Mouse (Mus musculus): ENCODE measurements around the gene Dbi. TPM values are rescaled to one million over a fixed set of nuclear protein-coding genes. Genes with fewer than 3 reads are reported as not detected.

Dbi gene
- total and polyA plus RNA-seq, 2 experiments from 2014 or later = 540 to 1,809 TPM

DNA sequence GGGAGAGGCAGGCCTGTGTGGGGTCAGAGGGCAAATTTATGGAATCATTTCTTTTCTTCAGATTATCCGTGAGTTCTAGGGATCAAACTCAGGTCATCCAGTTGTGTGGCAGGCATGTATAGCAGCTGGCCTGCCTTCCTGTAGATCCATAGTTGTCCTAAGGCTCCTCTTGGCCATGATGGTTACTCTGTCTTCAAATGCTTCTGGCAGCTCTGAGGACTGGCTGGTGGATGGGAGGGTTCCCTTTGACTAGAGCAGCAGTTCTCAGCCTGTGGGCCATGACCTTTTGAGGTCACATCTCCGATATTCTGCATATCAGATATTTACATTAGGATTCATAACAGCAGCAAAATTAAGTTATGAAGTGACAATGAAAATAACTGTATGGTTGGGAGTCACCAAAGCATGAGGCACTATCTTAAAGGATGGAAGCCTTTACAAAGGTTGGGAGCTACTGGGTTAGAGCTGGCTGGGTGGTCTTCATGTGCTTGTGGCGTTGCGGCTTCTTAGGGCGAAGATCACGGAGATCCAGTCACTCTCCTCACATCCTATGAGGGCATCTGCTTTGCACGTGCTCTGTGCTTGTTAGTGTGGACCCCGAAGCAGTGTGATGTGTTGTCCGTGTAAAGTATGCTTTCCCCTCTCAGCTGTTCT is 37.7 kb upstream of the Dbi start:
- Histone ChIP-seq H3K9ac (replicated peaks; ENCODE audit: low read length, poor library complexity, severe bottlenecking) (no peak overlapping the region), H3K9me3 (ENCODE audit: low read length) (no peaks in the 10 kb centered on the region), H3K4me1 (ENCODE audit: insufficient read depth, low read length) (no peaks in the 10 kb centered on the region), H3K36me3 (ENCODE audit: insufficient read depth, low read length) (no peaks in the 10 kb centered on the region), H3K4me3 (ENCODE audit: low read depth, low read length) (no peak overlapping the region), H3K4me2 (ENCODE audit: low read depth, low read length, poor library complexity, severe bottlenecking) (no peak overlapping the region), H3K27me3 (ENCODE audit: insufficient read depth, low read length) (no peaks in the 10 kb centered on the region), H3K27ac (ENCODE audit: low read depth, low read length) (no peak overlapping the region)
- TF ChIP-seq CTCF (IDR thresholded peaks at IDR 0.05) = no peak
- no peak for ATAC-seq (ENCODE audit: low FRiP score)
- WGBS = 89% methylated on average over 9 of the region's 9 CpGs
- no peak for DNase-seq (ENCODE audit: low spot score)

DNA sequence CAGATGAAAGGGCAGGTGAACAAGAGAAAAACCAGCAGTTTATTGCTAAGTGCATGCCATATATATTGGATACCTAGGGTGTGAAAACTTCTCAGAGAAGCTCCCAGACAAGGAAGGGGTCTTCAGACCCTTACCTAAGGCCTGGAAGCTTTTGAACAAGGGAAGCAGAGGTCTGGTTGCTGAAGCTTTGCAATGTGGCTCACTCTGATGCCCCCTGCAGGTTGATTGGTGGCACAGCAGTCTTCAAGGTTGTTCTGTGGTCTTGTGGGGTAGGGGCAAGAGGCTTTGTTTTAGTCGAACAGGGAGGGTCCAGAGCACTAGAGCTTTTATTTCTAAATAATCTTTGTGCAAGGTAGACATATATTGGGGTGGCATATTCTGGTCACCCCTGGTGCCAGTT is 34.4 kb upstream of the Dbi start:
- ATAC-seq (ENCODE audit: low FRiP score) = no peak
- Histone ChIP-seq H3K9me3 (ENCODE audit: low read length) (no peaks in the 10 kb centered on the region), H3K4me1 (ENCODE audit: insufficient read depth, low read length) (no peaks in the 10 kb centered on the region), H3K27ac (ENCODE audit: low read depth, low read length) (no peak overlapping the region), H3K9ac (replicated peaks; ENCODE audit: low read length, poor library complexity, severe bottlenecking) (no peak overlapping the region), H3K36me3 (ENCODE audit: insufficient read depth, low read length) (no peaks in the 10 kb centered on the region), H3K4me2 (ENCODE audit: low read depth, low read length, poor library complexity, severe bottlenecking) (no peak overlapping the region), H3K4me3 (ENCODE audit: low read depth, low read length) (no peak overlapping the region), H3K27me3 (ENCODE audit: insufficient read depth, low read length) (no peaks in the 10 kb centered on the region)
- peak; percentile 74 for TF ChIP-seq CTCF (IDR thresholded peaks at IDR 0.05)
- WGBS = 14% methylated on average over 1 of the region's 1 CpGs
- DNase-seq (ENCODE audit: low spot score) = peak; percentile 56

DNA sequence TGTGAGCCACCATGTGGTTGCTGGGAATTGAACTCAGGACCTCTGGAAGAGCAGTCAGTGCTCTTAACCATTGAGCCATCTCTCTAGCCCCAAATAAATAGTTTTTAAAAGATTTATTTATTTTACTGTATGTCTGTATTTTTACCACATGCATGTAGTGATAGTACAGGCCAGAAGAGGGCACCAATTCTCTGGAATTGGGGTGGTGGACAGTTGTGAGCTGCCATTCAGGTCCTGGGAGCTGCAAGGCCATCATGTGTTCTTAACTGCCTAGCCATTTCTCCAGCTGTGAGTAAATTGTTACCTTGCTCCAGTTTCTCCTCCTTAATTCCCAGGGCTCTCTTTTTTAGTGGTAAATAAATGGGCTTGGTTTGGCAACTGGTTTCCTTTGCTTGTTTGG is 33.4 kb upstream of the Dbi start:
- Histone ChIP-seq H3K27me3 (ENCODE audit: insufficient read depth, low read length) (no peaks in the 10 kb centered on the region), H3K9ac (replicated peaks; ENCODE audit: low read length, poor library complexity, severe bottlenecking) (no peak overlapping the region), H3K27ac (ENCODE audit: low read depth, low read length) (no peak overlapping the region), H3K9me3 (ENCODE audit: low read length) (no peaks in the 10 kb centered on the region), H3K36me3 (ENCODE audit: insufficient read depth, low read length) (no peaks in the 10 kb centered on the region), H3K4me3 (ENCODE audit: low read depth, low read length) (no peak overlapping the region), H3K4me2 (ENCODE audit: low read depth, low read length, poor library complexity, severe bottlenecking) (no peak overlapping the region), H3K4me1 (ENCODE audit: insufficient read depth, low read length) (no peaks in the 10 kb centered on the region)
- peak; percentile 36 for DNase-seq (ENCODE audit: low spot score)
- TF ChIP-seq CTCF (IDR thresholded peaks at IDR 0.05) = peak; percentile 72
- ATAC-seq (ENCODE audit: low FRiP score) = no peak

DNA sequence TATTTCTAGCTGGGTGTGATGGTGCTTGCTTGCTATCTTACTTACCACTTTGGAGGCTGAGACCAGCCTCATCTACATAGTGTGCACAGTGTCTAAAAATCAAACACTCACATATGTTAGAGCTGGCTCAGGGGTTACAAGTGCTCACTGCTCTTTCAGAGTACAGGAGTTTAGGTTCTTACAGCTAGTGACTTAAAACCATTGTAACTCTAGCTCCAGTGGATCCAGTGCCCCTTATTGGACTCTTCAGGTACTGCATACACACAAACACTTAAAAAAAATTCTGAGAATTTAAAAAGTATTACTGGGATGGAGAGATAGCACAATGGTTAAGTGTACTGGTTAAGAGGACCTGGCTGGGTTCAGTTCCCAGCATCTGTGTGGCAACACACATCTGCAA is 26.1 kb upstream of the Dbi start:
- Histone ChIP-seq H3K9me3 (ENCODE audit: low read length) (no peaks in the 10 kb centered on the region), H3K4me3 (ENCODE audit: low read depth, low read length) (no peak overlapping the region), H3K9ac (replicated peaks; ENCODE audit: low read length, poor library complexity, severe bottlenecking) (no peak overlapping the region), H3K4me1 (ENCODE audit: insufficient read depth, low read length) (no peaks in the 10 kb centered on the region), H3K36me3 (ENCODE audit: insufficient read depth, low read length) (no peaks in the 10 kb centered on the region), H3K4me2 (ENCODE audit: low read depth, low read length, poor library complexity, severe bottlenecking) (no peak overlapping the region), H3K27me3 (ENCODE audit: insufficient read depth, low read length) (no peaks in the 10 kb centered on the region), H3K27ac (ENCODE audit: low read depth, low read length) (no peak overlapping the region)
- DNase-seq (ENCODE audit: low spot score) = peak; percentile 27
- peak; percentile 58 for TF ChIP-seq CTCF (IDR thresholded peaks at IDR 0.05)
- ATAC-seq (ENCODE audit: low FRiP score) = no peak

DNA sequence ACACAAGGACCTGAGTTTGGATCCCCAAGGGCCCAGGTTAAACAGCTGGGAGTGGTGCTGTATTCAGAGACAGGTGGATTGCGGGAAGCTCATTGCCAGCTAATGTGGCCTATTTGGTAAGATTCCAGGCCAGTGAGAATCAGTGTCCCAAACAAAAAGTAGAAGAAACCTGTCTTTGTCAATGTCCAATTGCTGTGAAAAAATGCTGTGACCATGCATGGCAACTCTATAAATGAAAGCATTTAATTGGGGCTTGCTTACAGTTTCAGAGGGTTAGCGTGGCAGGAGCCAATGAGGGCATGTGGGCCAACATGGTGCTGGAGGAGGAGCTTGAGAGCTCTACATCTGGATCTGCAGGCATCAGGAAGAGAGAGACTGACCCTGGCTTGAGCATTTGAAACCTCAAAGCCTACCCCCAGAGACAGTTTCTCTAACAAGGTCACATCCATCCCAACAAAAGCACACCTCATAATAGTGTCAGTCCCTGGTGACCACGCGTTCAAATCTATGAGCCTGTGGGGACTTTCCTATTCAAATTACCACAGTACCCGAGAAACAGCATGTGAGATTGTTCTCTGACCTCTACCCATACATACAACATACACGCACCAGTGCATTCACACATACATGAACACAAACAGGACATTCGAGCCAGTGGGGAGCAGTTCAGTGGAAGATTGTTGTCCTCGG is 24.8 kb upstream of the Dbi start:
- WGBS = 87% methylated on average over 8 of the region's 8 CpGs
- no peaks in the 10 kb centered on the region for H3K27me3 ChIP-seq (ENCODE audit: insufficient read depth, low read length)
- no peak for ATAC-seq (ENCODE audit: low FRiP score)
- no peak overlapping the region for H3K4me2 ChIP-seq (ENCODE audit: low read depth, low read length, poor library complexity, severe bottlenecking)
- no peak for TF ChIP-seq CTCF (IDR thresholded peaks at IDR 0.05)
- H3K9ac ChIP-seq (replicated peaks; ENCODE audit: low read length, poor library complexity, severe bottlenecking) = no peak overlapping the region
- DNase-seq (ENCODE audit: low spot score) = no peak
- H3K9me3 ChIP-seq (ENCODE audit: low read length) = no peaks in the 10 kb centered on the region
- H3K4me1 ChIP-seq (ENCODE audit: insufficient read depth, low read length) = no peaks in the 10 kb centered on the region
- H3K27ac ChIP-seq (ENCODE audit: low read depth, low read length) = no peak overlapping the region
- H3K36me3 ChIP-seq (ENCODE audit: insufficient read depth, low read length) = no peaks in the 10 kb centered on the region
- H3K4me3 ChIP-seq (ENCODE audit: low read depth, low read length) = no peak overlapping the region

DNA sequence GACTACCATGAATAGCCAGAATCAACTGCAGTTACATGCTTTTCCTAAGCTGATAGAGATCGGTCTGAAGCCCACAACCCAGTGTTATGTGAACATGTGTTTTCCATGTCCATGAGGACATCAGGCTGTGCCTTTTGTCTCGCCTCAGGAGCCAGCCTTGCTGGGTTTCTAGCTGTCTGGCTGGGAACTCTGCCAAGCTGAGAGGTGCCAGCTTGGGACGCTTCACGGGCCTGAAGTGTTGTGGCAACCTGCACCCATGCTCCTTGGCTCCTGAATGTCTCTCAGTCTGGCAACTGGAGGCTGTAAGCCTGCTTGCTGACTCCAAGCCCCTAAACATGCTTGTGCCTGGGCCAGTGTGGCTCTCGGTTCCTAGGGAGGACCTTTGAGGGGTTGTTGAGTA is 21.7 kb upstream of the Dbi start:
- WGBS = 54% methylated on average over 5 of the region's 5 CpGs
- DNase-seq (ENCODE audit: low spot score) (peak; percentile 76), ATAC-seq (ENCODE audit: low FRiP score) (no peak)
- H3K4me1 ChIP-seq (ENCODE audit: insufficient read depth, low read length) = no peaks in the 10 kb centered on the region
- no peaks in the 10 kb centered on the region for H3K27me3 ChIP-seq (ENCODE audit: insufficient read depth, low read length)
- H3K9ac ChIP-seq (replicated peaks; ENCODE audit: low read length, poor library complexity, severe bottlenecking) = no peak overlapping the region
- TF ChIP-seq CTCF (IDR thresholded peaks at IDR 0.05) = no peak
- no peak overlapping the region for H3K4me2 ChIP-seq (ENCODE audit: low read depth, low read length, poor library complexity, severe bottlenecking)
- H3K9me3 ChIP-seq (ENCODE audit: low read length) = no peaks in the 10 kb centered on the region
- H3K36me3 ChIP-seq (ENCODE audit: insufficient read depth, low read length) = no peaks in the 10 kb centered on the region
- H3K27ac ChIP-seq (ENCODE audit: low read depth, low read length) = no peak overlapping the region
- no peak overlapping the region for H3K4me3 ChIP-seq (ENCODE audit: low read depth, low read length)

All from midbrain, postnatal 0 days (tissue).